Mouse (Mus musculus) heart, postnatal 25 days (tissue): ENCODE measurements around the gene Gm2244. TPM values are rescaled to one million over a fixed set of nuclear protein-coding genes. Genes with fewer than 3 reads are reported as not detected.
"Not testable (repeated sequence)": the region's sequence is repeated elsewhere in the genome, so short reads cannot be mapped to it uniquely, and the experiment has no call there.

ENCODE experiments used
- DNase-seq: peaks from one replicate; pipeline ENCODE4 v3.0.0; 2022; ENCODE audit warnings: low spot score
- intact Hi-C: fragments of 180-260 bp; cut with DNase I; formaldehyde crosslinking; loops from one replicate; pipeline ENCODE4 v1.15.1; 2025
- total RNA-seq, 2 experiments: library from RNA; stranded (reverse); gene quantifications; 2 replicates each; pipeline ENCODE4 v1.2.3; 2021

Gm2244 gene
- not detected for total RNA-seq

DNA sequence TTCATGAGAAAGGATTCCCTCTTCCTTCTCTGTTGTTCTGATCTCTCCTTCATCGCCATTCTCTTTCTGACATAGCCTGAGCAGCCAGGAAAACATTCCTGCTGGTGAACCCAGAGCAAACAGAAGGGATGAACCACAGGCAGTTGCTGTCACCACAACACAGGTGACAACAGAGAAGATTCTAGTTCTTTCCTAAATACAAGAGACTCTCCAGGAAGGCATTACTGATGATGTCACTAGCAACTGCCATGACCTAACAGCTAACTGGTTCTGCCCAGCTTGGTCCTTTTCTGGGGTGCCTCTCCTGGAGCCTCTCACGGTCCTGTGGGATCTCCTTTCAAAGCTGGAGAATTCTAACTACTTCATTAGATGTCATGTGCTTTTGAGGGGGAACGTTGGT lies at the start of gene Gm2244:
Gene Gm2244, minus strand, starts transcription at position 101 of the 400 bp plus-strand sequence.
- DNase-seq, intact Hi-C loops: not testable (repeated sequence)

DNA sequence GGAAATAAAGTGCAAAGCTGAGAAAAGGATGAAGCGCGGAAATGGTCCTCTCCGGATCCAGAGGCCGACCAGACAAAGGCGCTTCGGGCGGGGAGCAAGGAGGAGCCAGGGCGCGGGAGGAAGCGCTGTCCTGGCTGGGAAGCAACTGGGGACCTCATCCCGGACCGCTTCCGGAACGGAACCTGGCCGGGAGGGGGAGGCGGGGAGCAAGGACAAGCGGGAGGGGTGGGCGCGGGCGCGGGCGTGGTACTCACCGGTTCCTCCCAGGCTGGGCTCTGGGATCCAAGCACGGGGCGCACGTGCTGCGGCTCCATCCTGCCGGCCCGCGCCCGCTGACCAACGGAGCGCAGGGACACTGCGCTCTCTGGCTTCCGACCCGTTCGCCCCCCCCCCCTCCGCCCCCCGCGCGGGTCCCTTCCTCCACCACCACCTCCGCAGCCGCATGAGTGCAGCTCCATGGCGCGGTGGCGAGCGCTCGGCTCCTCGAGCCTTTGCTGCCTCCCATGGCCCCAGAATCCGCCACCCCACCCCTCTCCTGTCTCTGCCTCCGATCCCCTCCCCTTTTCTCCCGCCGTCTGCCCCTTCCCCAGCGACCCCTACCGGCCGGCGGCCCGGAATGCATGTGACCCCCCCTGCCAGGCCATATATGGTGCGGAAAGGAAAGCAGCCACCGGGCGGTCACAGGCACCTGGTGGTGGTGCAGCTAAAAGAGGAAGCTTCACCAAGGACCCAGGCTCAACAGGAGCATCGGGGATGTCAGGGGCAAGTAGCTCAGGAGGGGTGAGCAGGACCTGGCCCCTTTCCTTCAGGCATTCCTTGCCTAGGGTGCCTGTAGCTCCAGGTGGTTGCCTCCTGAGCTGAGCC lies 35.3 kb upstream of the Gm2244 start, which contains the start of gene Gm2237:
Gene Gm2237, minus strand, starts transcription at position 332 of the 864 bp plus-strand sequence.
- intact Hi-C loops = not testable (repeated sequence)
- peak; percentile 44 for DNase-seq

Other genes with a start within 250 kb of the Gm2244 start
- gene Gm21738, start 131.0 kb downstream of the Gm2244 start, total RNA-seq = under 1 TPM; 0.67 to 0.75 TPM
- under 1 TPM; 0.28 to 0.81 TPM for gene Gm2237, start 35.2 kb upstream of the Gm2244 start, total RNA-seq
- not detected for gene Gm5458, start 52.6 kb upstream of the Gm2244 start, total RNA-seq
- 10 to 100 TPM; 46.4 to 53.2 TPM for gene Nid2, start 201.3 kb upstream of the Gm2244 start, total RNA-seq